Mouse (Mus musculus) embryo, embryonic 9.5 days (tissue): ENCODE results near the gene Tdp1.
A peak's percentile ranks its signal among the peaks of the same experiment; 100 is the strongest.
"Not testable (repeated sequence)": the region's sequence is repeated elsewhere in the genome, so short reads cannot be mapped to it uniquely, and the experiment has no call there.

ENCODE experiments used
- DNase-seq: peaks from one replicate; pipeline ENCODE4 v3.0.0-alpha.2; 2017; ENCODE audit errors: extremely low spot score

The Tdp1 gene

GRCm38 (mm10) chr12:99958068-99959060 lies 74.0 kb downstream of the Tdp1 start:
- no peak for DNase-seq

- DNase-seq: no peak
Measured at GRCm38 (mm10) chr12:99959291-99959690, 75.0 kb downstream of the Tdp1 start.

- DNase-seq: no peak
Measured at GRCm38 (mm10) chr12:99959930-99960329, 75.6 kb downstream of the Tdp1 start.

GRCm38 (mm10) chr12:99960675-99961074 lies 76.4 kb downstream of the Tdp1 start:
- no peak for DNase-seq

GRCm38 (mm10) chr12:99964301-99965202 lies 80.2 kb downstream of the Tdp1 start, which contains the start of gene Kcnk13:
TSS of gene Kcnk13 (plus strand) at chr12:99964499.
- DNase-seq: peak; percentile 75

- peak; percentile 49 for DNase-seq
Measured at GRCm38 (mm10) chr12:99965203-99966115, 81.1 kb downstream of the Tdp1 start.

- peak; percentile 45 for DNase-seq
Measured at GRCm38 (mm10) chr12:99966116-99966770, 81.9 kb downstream of the Tdp1 start.

GRCm38 (mm10) chr12:99966881-99967363 lies 82.6 kb downstream of the Tdp1 start:
- DNase-seq: peak; percentile 19

GRCm38 (mm10) chr12:99969906-99970305 lies 85.6 kb downstream of the Tdp1 start:
- no peak for DNase-seq

GRCm38 (mm10) chr12:99971205-99971894 lies 87.0 kb downstream of the Tdp1 start:
- DNase-seq: not testable (repeated sequence)

GRCm38 (mm10) chr12:99972825-99973224 lies 88.5 kb downstream of the Tdp1 start:
- no peak for DNase-seq

- DNase-seq: no peak
Measured at GRCm38 (mm10) chr12:99973659-99974058, 89.3 kb downstream of the Tdp1 start.

- no peak for DNase-seq
Measured at GRCm38 (mm10) chr12:99979541-99979940, 95.2 kb downstream of the Tdp1 start.

GRCm38 (mm10) chr12:99986797-99987196 lies 102.5 kb downstream of the Tdp1 start:
- no peak for DNase-seq

GRCm38 (mm10) chr12:99988144-99988543 lies 103.8 kb downstream of the Tdp1 start:
- no peak for DNase-seq

GRCm38 (mm10) chr12:99992362-99992862 lies 108.1 kb downstream of the Tdp1 start:
- no peak for DNase-seq

- no peak for DNase-seq
Measured at GRCm38 (mm10) chr12:99993146-99993890, 109.0 kb downstream of the Tdp1 start.

GRCm38 (mm10) chr12:99995951-99996350 lies 111.6 kb downstream of the Tdp1 start:
- DNase-seq: no peak

- no peak for DNase-seq
Measured at GRCm38 (mm10) chr12:99999726-100000125, 115.4 kb downstream of the Tdp1 start.
